Mouse (Mus musculus) myocyte (in vitro differentiated cells): ENCODE measurements around the gene Casz1. TPM values are rescaled to one million over a fixed set of nuclear protein-coding genes. Genes with fewer than 3 reads are reported as not detected.

ENCODE experiments used
- H3K27me3 ChIP-seq: one replicate; pipeline ENCODE4 v1.6.1; 2011; ENCODE audit not compliant: control insufficient read depth, insufficient read depth, insufficient read length
- H3K36me3 ChIP-seq: one replicate; pipeline ENCODE4 v1.6.1; 2011; ENCODE audit not compliant: control insufficient read depth, insufficient read depth
- H3K4me2 ChIP-seq: one replicate; pipeline ENCODE4 v1.6.1; 2011; ENCODE audit warnings: low read depth, control low read depth
- H3K4me3 ChIP-seq: one replicate; pipeline ENCODE4 v1.5.1; 2011; ENCODE audit warnings: mild to moderate bottlenecking, control low read depth, moderate library complexity
- H3K79me2 ChIP-seq: one replicate; pipeline ENCODE4 v1.6.1; 2011; ENCODE audit not compliant: control insufficient read depth, insufficient read depth
- H3ac ChIP-seq: one replicate; pipeline ENCODE4 v1.6.1; 2011; ENCODE audit not compliant: control insufficient read depth, insufficient read length
- CEBPB ChIP-seq: IDR thresholded peaks from 2 replicates; pipeline ENCODE4 v1.6.1; 2011; ENCODE audit warnings: mild to moderate bottlenecking, moderate library complexity; ENCODE audit not compliant: poor library complexity, insufficient read depth, severe bottlenecking
- E2F4 ChIP-seq: IDR thresholded peaks from one replicate; pipeline ENCODE4 v1.6.1; 2011; ENCODE audit warnings: mild to moderate bottlenecking, control low read depth, moderate library complexity; ENCODE audit not compliant: insufficient read depth
- MAX ChIP-seq: IDR thresholded peaks from one replicate; pipeline ENCODE4 v1.6.1; 2011; ENCODE audit warnings: low read depth, mild to moderate bottlenecking, control low read depth
- MYOD1 ChIP-seq, 3 experiments: IDR thresholded peaks; one replicate each; pipeline ENCODE4 v1.6.1; 2011; ENCODE audit warnings: control low read depth in 2 of 3, low read depth in 2 of 3, mild to moderate bottlenecking in 2 of 3, moderate library complexity in 1 of 3; ENCODE audit not compliant: insufficient read length in 2 of 3, control insufficient read depth in 1 of 3
- MYOG ChIP-seq, 3 experiments: IDR thresholded peaks; one replicate each; pipeline ENCODE4 v1.6.1; 2011; ENCODE audit warnings: control low read depth in 2 of 3, low read depth in 2 of 3, mild to moderate bottlenecking in 2 of 3; ENCODE audit not compliant: insufficient read length in 2 of 3, control insufficient read depth in 1 of 3, insufficient read depth in 1 of 3
- POLR2A ChIP-seq: IDR thresholded peaks from one replicate; pipeline ENCODE4 v1.6.1; 2011; ENCODE audit warnings: low read depth, mild to moderate bottlenecking, control low read depth, moderate library complexity; ENCODE audit not compliant: insufficient read length
- POLR2AphosphoS2 ChIP-seq: IDR thresholded peaks from one replicate; pipeline ENCODE4 v1.6.1; 2011; ENCODE audit warnings: low read depth, control low read depth; ENCODE audit not compliant: insufficient read length
- REST ChIP-seq: IDR thresholded peaks from one replicate; pipeline ENCODE4 v1.6.1; 2011; ENCODE audit warnings: mild to moderate bottlenecking, control low read depth, moderate library complexity; ENCODE audit not compliant: insufficient read depth, insufficient read length
- SRF ChIP-seq: IDR thresholded peaks from one replicate; pipeline ENCODE4 v1.6.1; 2011; ENCODE audit warnings: low read depth; ENCODE audit not compliant: control insufficient read depth, insufficient read length
- TCF12 ChIP-seq: IDR thresholded peaks from one replicate; pipeline ENCODE4 v1.6.1; 2011; ENCODE audit warnings: mild to moderate bottlenecking, control low read depth; ENCODE audit not compliant: poor library complexity, insufficient read depth, severe bottlenecking
- TCF3 ChIP-seq: IDR thresholded peaks from one replicate; pipeline ENCODE4 v1.6.1; 2011; ENCODE audit warnings: low read depth, control low read depth; ENCODE audit not compliant: insufficient read length
- USF1 ChIP-seq: IDR thresholded peaks from one replicate; pipeline ENCODE4 v1.6.1; 2011; ENCODE audit warnings: low read depth, mild to moderate bottlenecking, control low read depth, moderate library complexity
- polyA plus RNA-seq: library from polyadenylated mRNA; unstranded; fragments of >200 nt; fragmentation: generic; extraction: Trizol; gene quantifications from one replicate; pipeline ENCODE4 v1.2.1, GENCODE M21; 2012; ENCODE audit warnings: missing spikeins

Casz1 gene
- polyA plus RNA-seq, 1 experiment, result 11.1 TPM

DNA sequence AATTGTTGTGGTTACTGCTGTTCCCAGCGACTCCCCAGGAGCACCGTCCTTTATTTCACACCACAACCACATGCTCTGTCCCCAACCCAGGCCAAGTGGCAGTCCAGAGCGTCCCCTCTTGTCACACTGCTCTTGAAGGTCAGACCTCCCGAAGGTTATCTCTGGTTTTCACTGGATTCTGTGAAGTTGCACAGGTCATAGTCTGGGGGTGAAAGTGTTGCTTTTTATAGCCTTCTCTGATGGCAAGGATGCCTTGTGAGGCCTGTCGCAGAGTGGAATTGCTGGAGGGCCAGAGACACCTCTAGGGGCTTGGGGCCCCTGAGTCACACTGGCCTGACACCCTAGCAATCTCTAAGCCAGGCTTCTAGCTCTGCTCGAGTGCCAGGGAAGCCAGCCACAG, 20.5 kb upstream of the Casz1 start:
- no peak overlapping the region for H3ac ChIP-seq
- no peak overlapping the region for H3K4me3 ChIP-seq
- H3K36me3 ChIP-seq, result no peaks in the 10 kb centered on the region
- H3K4me2 ChIP-seq, result no peak overlapping the region
- TF ChIP-seq SRF, result no peak
- TF ChIP-seq CEBPB, result no peak
- no peak for TF ChIP-seq MYOD1 (IDR thresholded peaks at IDR 0.05; ENCODE audit: control insufficient read depth in 1 of 3, insufficient read length in 2 of 3, low read depth in 2 of 3)
- TF ChIP-seq E2F4, result no peak
- TF ChIP-seq MYOG (IDR thresholded peaks at IDR 0.05; ENCODE audit: control insufficient read depth in 1 of 3, insufficient read depth in 1 of 3, insufficient read length in 2 of 3, low read depth in 2 of 3), result no peak
- H3K79me2 ChIP-seq, result no peaks in the 10 kb centered on the region
- H3K27me3 ChIP-seq, result no peaks in the 10 kb centered on the region

DNA sequence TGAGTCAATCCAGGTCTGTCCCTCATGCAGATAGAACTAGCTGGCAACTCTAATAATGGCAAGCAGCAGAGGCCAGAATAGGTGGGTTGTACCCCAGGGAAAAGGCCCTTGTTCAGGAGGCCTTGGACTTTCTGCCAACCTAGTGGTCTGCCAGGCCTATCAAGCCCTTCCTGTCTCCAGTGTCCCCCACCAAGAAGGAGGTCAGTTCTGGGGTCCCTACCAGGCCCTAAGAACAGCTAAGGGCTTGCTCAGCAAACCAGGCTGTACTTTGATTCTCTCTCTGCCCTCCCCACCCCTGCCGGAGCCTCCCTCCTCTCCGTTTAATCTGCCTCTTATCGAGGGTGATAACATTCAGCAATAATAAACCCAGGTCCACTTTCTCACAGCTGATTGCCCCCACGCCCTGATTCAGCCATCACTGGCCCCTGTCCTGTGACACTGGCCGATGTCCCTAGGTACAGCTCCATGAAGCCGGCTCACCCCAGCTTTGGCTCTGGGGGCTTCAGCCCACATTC, 19.1 kb upstream of the Casz1 start:
- no peak overlapping the region for H3K4me2 ChIP-seq
- H3K79me2 ChIP-seq, result no peaks in the 10 kb centered on the region
- TF ChIP-seq E2F4 (no peak), MAX (no peak), MYOG (IDR thresholded peaks at IDR 0.05; ENCODE audit: control insufficient read depth in 1 of 3, insufficient read depth in 1 of 3, insufficient read length in 2 of 3, low read depth in 2 of 3) (no peak), POLR2A (no peak), USF1 (no peak), TCF3 (no peak), REST (no peak), CEBPB (no peak), POLR2AphosphoS2 (no peak), MYOD1 (IDR thresholded peaks at IDR 0.05; ENCODE audit: control insufficient read depth in 1 of 3, insufficient read length in 2 of 3, low read depth in 2 of 3) (no peak), SRF (no peak), TCF12 (no peak)
- H3K4me3 ChIP-seq, result no peak overlapping the region
- H3K27me3 ChIP-seq, result no peaks in the 10 kb centered on the region
- no peak overlapping the region for H3ac ChIP-seq
- H3K36me3 ChIP-seq, result no peaks in the 10 kb centered on the region

DNA sequence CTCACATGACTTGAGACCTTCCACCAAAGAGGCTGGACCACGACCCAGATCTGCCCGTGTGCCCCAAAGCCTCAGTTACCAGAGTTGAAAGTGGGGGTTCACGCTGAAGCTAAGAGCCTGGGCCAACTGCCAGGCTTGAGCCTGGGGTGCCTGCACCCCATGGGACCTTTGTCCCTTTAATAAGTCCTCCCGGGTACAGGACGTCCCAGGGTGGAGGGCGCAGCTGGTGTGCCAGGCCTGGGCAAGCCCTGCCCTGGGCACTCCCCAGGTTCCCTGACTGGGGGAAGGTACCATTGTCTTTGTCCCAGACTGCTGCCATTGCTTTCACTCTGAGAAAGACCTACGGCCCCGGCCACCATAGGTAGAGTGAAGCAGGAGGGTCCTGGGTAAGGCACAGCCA, 18.2 kb upstream of the Casz1 start:
- no peak for TF ChIP-seq TCF12
- no peak for TF ChIP-seq REST
- TF ChIP-seq MAX, result no peak
- TF ChIP-seq POLR2A, result no peak
- TF ChIP-seq E2F4, result no peak
- TF ChIP-seq MYOD1 (IDR thresholded peaks at IDR 0.05; ENCODE audit: control insufficient read depth in 1 of 3, insufficient read length in 2 of 3, low read depth in 2 of 3), result no peak
- no peak for TF ChIP-seq TCF3
- no peak for TF ChIP-seq POLR2AphosphoS2
- TF ChIP-seq SRF, result no peak
- Histone ChIP-seq H3K79me2 (no peaks in the 10 kb centered on the region), H3K36me3 (no peaks in the 10 kb centered on the region), H3ac (no peak overlapping the region), H3K27me3 (no peaks in the 10 kb centered on the region), H3K4me2 (no peak overlapping the region), H3K4me3 (no peak overlapping the region)

GRCm38 (mm10) chr4:148790940-148791339, 13.3 kb upstream of the Casz1 start:
- Histone ChIP-seq H3K36me3 (no peaks in the 10 kb centered on the region), H3K27me3 (peaks cover 10% of the 10 kb centered on the region), H3ac (no peak overlapping the region)

GRCm38 (mm10) chr4:148795038-148795437, 9.2 kb upstream of the Casz1 start:
- no peak for TF ChIP-seq CEBPB

More at GRCm38 (mm10) chr4:148790940-148791339, 13.3 kb upstream of the Casz1 start:
- Histone ChIP-seq H3K79me2 (no peaks in the 10 kb centered on the region), H3K4me2 (no peak overlapping the region), H3K4me3 (no peak overlapping the region)
- TF ChIP-seq MYOD1 (IDR thresholded peaks at IDR 0.05; ENCODE audit: control insufficient read depth in 1 of 3, insufficient read length in 2 of 3, low read depth in 2 of 3) (no peak), REST (no peak), SRF (no peak), POLR2A (no peak), MAX (no peak), POLR2AphosphoS2 (no peak), CEBPB (no peak), MYOG (IDR thresholded peaks at IDR 0.05; ENCODE audit: control insufficient read depth in 1 of 3, insufficient read depth in 1 of 3, insufficient read length in 2 of 3, low read depth in 2 of 3) (no peak), TCF12 (no peak), TCF3 (no peak), E2F4 (no peak), USF1 (no peak)

More at GRCm38 (mm10) chr4:148795038-148795437, 9.2 kb upstream of the Casz1 start:
- H3ac ChIP-seq, result no peak overlapping the region
- no peak overlapping the region for H3K4me3 ChIP-seq
- no peaks in the 10 kb centered on the region for H3K79me2 ChIP-seq
- H3K36me3 ChIP-seq, result no peaks in the 10 kb centered on the region
- no peak overlapping the region for H3K4me2 ChIP-seq
- peaks cover 24% of the 10 kb centered on the region for H3K27me3 ChIP-seq
